Mouse (Mus musculus): ENCODE measurements around the gene Gpc2.

Gpc2 gene

DNA sequence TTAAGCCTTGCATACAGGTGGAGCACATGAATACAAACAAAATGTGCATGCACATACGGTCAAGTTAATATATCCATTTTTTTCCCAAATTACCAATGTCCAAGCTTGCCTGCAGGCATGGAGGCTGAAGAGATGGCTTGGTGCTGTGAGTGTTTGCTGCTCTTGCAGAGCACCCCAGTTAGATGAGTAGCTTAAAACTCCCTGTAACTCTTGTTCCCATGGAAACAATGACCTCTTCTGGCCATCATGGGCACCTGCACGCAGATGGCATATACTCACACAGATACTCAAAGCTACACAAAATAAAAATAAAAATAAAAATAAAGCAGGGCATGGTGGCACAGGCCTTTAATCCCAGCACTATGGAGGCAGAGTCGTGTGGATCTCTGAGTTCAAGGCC, 26.7 kb downstream of the Gpc2 start:
- TF ChIP-seq GATA4 (IDR thresholded peaks at IDR 0.05; ENCODE audit: insufficient replicate concordance, low read length) = no peak

DNA sequence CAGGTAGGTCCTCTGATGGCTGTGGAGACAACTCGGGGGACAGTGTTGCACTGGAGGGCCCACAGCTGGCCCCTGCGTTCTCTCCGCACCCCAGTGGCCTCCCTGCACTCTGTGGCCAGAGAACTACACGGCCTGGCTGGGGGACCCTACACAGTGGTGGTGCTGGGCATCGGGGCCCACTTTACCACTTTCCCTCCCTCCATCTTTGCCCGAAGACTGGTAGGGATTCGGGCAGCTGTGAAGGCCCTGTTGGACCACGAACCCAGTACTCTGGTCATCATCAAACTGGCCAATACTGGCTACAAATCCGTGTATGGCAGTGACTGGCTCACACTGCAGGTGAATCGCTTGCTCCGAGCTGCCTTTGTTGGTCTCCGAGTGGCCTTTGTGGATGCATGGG, 28.7 kb downstream of the Gpc2 start:
- no peak for TF ChIP-seq GATA4 (IDR thresholded peaks at IDR 0.05; ENCODE audit: insufficient replicate concordance, low read length)

DNA sequence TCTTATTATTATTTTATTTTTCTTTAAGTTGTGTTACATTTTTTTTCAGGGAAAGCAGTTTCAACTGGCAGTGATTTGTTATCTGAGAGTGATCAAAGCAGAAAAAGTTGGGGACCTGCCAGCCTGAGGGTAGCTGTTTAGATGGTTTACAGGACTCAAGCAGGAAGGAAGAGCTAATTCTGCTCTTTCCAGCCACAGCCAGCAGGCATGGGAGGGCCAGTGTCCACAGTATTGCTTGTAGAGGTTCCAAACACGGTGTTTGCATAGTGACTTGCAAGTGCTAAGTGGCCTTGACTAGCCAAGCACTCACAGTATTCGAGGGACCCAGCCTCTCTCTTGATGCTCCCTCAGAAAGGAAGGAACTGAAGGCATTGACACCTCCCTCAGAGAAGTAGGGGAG, 38.3 kb downstream of the Gpc2 start:
- TF ChIP-seq GATA4 (IDR thresholded peaks at IDR 0.05; ENCODE audit: insufficient replicate concordance, low read length) = no peak

DNA sequence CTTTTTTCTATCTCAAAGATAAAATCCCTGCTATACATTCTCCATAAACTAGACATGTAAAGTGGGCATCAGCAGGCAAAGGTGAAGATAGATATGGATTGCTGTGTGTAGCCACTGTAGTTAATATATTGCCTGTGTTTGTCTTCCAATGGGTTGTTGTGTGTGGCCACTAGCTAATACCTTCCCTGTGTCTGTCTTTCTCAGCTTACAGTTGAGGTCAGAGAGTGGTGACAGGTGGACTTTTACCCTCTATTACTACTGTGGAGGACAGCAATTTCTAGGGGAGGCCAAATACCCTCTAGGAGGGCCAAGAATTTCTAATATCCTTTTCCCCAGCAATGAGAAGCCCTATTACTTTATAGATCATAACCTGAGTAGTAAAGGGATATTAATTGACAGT, 45.6 kb downstream of the Gpc2 start:
- TF ChIP-seq GATA4 (IDR thresholded peaks at IDR 0.05; ENCODE audit: insufficient replicate concordance, low read length) = no peak

DNA sequence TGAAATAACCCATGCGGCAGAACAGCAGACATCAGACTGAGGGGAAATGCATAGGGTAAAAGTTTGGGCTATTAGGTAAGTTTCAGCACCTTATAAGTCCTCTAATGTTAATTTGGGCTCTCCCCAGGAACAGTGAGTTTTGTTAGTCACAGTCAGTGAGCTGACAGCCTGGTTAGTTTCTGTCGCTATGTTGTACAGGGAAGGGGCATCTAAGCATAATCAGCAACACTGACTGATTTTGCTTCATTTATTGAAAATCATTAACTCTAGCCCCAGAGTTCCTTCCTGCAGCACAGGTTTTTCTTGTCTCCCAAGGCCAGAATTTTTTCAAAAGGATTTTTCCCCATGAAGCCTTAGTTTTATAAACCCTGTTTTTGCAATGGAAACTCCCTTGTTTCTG, 46.0 kb downstream of the Gpc2 start:
- no peak for TF ChIP-seq GATA4 (IDR thresholded peaks at IDR 0.05; ENCODE audit: insufficient replicate concordance, low read length)

DNA sequence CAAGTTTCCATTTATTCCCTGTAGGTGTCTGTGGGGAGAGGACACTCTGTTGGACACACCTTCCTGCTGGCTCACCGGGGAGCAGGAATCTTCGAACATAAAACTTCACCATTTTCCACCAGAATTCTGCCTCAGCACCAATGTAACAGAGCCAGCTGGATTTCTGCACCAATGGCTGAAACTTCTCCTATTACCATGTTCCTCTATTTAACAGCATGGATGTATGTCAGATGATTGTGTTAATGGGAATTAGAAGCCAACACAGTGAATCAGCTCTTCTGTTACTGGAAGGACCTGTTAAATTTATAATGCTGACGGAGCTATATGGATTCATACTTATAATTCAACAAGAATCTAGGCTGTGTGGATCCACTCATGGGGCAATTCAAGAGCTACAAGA, 50.3 kb downstream of the Gpc2 start:
- no peak for TF ChIP-seq GATA4 (IDR thresholded peaks at IDR 0.05; ENCODE audit: insufficient replicate concordance, low read length)

DNA sequence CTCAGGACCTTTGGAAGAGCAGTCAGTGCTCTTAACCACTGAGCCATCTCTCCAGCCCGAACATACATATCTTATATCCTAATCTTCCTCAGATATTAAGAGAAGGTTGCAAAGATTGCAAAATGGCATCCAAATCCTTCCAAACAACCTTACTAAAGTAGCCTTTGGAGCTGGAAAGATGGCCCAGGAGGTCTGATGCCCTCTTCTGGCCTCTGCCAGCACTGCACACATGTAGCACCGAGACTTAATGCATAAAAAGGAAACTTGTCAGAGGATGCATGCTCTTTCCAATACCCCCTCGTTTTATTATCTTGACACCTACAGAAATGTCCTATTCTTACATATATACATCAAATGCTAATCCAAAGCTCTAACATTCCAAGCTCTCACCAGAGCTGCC, 51.8 kb downstream of the Gpc2 start:
- TF ChIP-seq GATA4 (IDR thresholded peaks at IDR 0.05; ENCODE audit: insufficient replicate concordance, low read length) = no peak

DNA sequence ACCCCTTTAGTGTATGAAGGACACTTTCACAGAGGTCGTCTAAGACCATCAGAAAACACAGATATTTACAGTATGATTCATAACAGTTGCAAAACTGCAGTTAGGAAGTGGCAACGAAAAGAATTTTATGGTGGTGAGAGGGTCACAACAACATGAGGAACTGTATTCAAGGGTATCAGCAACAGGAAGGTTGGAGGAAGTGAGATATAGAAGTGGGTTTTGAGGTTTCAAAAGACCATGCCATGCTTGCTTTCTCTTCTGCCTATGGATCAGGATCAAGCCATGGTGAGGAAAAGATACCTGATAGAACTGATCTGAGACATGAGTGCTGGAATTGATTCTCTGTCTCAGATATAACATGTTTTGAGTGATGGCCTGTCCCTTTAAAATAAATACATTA, 52.4 kb downstream of the Gpc2 start:
- TF ChIP-seq GATA4 (IDR thresholded peaks at IDR 0.05; ENCODE audit: insufficient replicate concordance, low read length) = no peak

DNA sequence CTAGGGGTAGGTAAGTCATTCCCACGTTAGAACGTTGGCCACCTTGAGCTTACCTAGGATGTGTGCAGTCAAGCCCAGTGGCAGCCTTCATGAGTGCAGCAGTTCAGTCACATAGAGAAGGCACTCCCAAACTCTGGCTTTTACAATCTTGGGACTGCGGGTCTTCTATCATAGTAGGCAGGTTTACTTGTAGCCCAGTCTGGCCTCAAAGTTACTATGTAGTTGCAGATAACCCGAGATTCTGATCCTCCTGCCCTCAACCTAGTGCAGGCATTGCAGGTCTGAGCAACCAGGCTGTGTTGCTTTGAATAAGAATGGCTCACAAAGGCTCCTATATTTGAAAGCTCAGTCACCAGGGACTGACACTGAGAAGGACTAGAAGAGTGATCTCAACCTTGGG, 53.3 kb downstream of the Gpc2 start:
- TF ChIP-seq GATA4 (IDR thresholded peaks at IDR 0.05; ENCODE audit: insufficient replicate concordance, low read length) = no peak

DNA sequence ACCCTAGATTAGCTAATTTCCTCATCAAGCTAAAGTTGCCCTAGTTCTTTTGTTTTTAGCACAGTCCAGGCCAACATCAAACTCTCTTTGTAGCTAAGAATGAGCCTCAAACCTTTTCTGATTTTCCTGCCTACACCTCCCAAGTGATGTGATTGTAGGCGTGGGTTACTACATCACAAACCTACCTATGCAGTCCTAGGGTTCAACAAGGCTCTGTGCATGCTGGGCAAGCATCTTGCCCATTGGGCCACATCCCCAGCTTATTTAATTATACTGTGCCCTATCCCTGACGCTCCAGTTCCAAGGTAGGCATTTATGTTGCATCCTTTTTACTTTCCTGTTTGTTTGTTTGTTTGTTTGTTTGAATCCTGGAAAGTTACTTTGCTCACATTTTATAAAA, 54.1 kb downstream of the Gpc2 start, which contains the start of gene Nxpe5:
Gene Nxpe5, plus strand, starts transcription at position 199 of the 400 bp plus-strand sequence.
- TF ChIP-seq GATA4 (IDR thresholded peaks at IDR 0.05; ENCODE audit: insufficient replicate concordance, low read length) = no peak
